Mouse (Mus musculus) adrenal gland, postnatal 4 days (tissue): Measurements from ENCODE around the gene Mrpl39. TPM values are rescaled to one million over a fixed set of nuclear protein-coding genes. Genes with fewer than 3 reads are reported as not detected.
A peak's percentile ranks its signal among the peaks of the same experiment; 100 is the strongest.

ENCODE experiments used
- DNase-seq, 2 experiments: peaks; one replicate each; pipeline ENCODE4 v3.0.0; 2021 to 2022; ENCODE audit warnings: low spot score in 2 of 2, mixed read lengths in 2 of 2
- total RNA-seq, 2 experiments: library from RNA; stranded (reverse); gene quantifications; 2 replicates each; pipeline ENCODE4 v1.2.3; 2021

Mrpl39 gene
- total RNA-seq, 2 experiments from 2014 or later, result 44.5 to 47.2 TPM

DNA sequence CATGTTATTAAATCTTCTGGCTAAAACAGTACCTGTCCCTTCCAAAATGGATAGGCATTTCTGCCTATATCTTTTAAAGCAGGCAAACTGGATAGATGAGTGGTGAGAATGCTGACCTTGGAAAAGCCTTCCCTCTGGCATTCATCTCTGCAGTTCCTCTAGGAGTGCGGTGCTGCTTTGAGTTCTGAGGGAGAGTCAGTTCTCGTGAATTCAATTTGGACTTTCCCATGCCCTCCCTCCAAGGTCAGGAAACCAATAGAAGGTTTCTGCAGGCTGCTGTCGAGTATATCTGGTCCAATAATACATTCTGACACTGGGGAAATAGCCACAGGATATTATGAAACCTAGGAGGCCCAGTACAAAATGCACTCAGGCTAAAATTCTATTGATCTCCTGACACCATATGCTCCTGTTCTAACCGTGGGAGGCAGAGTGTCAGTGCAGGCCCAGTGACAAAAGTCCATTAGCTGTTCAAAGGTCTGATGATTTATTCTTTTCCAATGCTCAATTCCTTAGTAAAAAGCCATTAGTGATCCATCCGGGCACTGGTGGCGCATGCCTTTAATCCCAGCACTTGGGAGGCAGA, 10.3 kb upstream of the Mrpl39 start:
- DNase-seq, result no peak

DNA sequence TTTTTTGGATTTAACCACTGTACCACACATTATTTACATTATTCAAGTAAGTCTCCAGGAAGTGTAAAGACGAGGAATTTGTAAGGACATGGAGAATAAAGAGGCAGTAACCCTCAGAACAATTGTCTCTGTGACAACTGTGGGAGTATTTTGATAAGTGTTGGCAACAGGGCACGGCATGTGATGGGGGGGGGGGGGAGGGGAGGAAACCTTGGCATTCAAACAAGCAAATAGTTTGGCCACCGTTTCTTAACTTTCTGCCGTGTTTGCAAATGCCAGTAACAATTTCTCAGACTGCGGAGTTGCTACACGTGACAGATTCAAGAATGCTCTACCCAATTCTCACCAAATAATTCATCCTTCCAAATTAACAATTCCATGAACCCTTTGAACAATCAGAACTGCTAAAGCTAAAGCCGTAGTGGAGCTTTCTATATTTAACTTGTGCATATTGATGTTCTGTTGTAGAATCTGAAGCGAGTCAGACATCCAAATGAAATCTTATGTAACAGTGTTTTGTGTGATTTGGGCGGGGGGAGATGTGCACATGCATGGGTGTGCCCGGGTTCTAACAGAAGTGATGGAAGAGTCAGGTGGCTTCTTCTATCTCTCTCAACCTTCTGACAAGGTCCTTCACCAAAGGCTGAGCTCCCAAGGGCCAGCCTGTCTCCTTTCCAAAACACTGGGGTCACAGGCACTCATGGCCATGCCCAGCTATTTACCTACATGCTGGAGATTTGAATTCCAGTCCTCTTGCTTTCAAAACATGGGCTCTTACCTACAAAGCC, 9.4 kb upstream of the Mrpl39 start:
- DNase-seq, result no peak

DNA sequence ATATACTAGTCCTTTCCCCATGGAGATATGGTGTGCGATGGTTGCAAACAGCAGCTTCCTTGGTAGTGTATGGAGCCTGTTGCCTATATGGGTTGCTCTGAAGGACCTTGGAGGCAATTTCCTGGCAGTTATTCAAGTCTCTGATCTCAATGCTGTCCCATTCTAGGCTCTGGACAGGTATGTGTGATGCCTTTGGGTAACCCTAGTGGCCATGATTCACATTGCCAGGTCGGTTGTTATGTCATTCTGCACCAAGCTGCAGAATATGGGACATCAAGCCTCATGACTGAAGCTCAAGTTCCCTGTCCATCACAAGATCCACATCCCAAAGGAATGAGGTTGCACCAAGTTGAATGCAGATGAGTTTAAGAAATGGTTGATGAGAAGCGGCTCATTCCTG, 1.8 kb upstream of the Mrpl39 start:
- DNase-seq, result no peak

DNA sequence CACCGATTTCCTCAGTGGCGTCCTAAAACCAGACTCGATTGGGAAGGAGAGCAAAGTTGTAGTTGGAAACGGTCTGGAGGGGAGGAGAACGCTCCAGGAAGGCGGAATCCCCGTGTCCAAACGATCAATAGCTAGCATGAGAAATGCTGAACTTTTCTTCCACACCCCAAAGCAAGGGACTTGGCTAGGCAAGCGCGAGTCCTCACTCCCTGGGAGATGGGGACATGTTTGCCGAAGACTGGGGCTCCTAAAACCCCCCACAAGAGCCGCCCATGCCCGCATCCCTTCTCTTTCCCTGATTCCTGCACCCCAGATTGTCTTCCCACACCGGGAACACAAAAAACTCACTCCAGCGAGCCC, 756 bp downstream of the Mrpl39 start:
- DNase-seq, result no peak

DNA sequence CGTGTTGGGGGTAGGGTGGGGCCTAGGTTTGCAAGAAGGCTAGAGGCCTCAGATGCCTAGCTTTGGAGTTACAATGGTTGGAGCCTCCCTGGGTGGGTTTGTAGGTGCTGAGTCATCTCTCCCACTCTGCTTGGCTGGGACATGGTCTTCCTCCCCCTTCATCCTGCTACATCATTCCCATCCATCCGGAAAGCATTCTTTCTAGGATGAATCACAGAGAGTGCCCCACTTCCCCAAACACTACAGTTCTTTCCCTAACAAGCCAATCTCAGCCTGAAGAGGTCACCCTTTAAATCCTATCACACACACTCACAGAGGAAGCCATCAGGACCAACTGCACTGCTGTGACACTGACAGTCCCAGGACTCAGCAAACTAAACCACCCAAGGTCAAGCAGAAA, 14.9 kb downstream of the Mrpl39 start:
- DNase-seq, result no peak

DNA sequence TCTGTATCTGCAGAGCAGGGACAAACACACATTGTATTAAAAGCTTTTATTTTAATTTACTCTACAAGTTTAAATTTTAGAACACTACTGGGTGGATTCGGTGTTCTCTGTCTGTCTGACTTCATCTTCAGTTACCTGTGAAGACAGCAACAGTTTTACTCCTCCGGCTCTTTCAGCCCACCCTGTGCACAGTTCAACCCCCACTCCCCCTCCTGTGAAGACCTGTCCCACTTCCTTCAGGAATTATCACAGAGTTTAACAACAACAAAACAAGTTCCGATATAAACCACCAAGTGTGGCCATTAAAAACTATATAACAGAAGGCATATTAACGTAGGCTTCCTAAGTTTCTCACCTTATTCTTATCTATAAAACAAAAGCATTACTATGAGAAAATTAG, 17.3 kb downstream of the Mrpl39 start:
- no peak for DNase-seq

DNA sequence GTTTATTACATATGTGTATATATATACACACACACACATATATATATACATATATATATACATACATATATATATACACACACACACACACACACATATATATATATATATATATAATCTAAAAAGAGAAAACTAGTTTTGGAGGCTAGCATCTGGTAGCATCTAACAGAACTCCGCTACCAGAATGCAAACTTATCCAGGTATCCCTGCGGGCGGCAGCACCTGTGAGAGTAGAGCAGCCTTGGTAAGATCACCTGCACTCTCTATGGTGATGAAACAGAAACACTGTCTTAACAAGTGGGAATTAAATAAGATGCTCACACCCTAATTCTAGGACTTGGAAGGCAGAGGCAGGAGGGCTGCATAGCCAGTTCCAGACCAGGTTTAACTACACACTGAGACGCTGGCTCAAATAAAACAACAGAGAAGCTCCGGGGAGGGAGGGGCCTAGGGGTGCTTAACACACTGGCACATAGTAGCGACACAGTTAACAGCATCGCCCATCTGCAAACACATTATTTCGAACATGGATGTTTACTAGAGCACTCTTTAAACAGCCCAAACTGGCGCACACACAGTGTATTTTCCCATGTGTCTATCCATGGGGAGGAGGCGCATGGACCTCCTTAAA, 17.8 kb downstream of the Mrpl39 start:
- DNase-seq, result no peak

DNA sequence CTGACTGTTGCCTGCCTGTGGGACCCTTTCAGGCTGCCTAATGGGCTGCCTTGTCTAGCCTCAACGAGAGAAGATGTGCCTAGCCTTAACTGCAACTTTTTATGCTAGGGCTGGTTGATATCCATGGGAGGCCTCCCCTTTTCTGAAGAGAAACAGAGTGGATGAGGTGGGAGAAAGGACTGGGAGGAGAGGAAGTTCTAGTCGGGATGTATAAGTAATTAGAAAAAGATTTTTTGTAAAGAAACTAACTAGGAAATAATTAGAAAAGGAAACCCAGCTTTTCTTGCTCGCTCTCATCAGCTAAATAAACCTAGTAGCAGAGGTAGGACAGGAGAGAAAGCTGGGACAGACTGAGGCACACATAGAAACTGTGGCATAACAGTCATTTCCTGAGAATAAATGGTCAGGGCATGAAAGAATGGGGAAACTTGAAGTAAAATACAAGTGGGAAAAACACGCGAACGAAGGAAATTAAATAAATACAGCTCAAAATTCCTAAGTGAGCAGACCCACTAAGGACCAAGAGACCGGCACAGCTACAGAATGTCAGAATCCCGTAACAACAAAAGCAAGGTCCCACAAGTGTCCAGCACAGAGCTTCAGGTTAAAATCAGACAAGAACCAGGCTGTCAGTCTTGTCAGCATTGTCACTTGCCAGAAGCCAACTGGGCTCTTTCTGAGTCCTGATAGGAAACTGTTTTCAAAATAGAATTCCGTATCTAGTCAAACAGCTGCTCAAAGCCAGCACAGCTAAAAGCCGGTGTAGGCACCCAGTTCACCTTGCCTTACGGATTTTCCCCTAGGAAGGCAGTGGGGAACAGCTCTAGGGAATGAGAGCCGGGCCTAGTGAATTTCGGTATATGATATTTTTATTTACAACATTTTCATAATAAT, 18.6 kb downstream of the Mrpl39 start:
- no peak for DNase-seq

DNA sequence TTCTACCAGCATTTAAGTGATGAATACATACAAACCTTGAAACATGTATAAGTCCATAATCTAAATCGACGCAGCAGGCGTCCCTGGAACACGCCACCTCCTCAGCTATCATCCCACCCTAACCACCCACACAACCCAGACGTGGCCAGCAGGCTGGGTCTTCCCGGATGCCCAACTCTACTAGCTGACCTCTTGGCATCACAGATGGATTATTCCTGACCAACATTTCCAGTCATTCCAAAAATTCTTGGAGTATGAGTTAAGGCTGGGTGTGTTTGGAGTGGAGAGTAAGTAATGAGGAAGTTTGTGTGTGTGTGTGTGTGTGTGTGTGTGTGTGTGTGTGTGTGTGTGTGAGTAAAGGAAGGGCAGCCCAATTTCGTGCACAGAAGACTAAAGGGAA, 19.3 kb downstream of the Mrpl39 start:
- no peak for DNase-seq

DNA sequence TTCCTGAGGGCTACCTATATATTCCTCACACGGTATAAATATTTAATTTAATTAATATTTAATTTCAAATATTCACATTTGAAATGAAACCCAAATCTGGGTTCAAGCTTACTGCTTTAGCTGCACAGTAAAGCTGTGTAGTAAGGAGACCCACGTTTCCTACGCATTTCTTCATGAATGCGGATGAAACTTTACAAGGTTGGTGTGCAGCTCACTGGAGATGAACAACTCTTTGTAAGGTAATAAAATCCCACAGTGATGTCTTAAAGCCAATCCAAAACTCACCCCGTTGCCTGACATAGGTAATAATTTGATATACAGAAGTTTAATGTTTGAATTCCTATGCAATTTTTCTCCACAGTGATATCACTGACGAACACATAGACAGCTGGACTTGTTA, 20.6 kb downstream of the Mrpl39 start:
- DNase-seq, result no peak

DNA sequence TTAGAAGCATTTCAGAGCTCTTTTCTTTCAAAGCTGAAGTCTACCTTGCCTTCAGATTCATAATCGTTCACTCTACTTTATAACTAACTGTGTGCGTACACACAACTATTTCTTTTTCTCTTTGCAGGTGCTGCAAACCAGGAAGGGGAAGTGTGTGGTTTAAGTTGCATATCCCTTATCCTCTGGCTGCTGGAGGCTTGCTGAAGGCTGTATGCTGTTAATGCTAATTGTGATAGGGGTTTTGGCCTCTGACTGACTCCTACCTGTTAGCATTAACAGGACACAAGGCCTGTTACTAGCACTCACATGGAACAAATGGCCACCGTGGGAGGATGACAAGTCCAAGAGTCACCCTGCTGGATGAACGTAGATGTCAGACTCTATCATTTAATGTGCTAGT, 21.6 kb downstream of the Mrpl39 start:
- DNase-seq, result no peak

DNA sequence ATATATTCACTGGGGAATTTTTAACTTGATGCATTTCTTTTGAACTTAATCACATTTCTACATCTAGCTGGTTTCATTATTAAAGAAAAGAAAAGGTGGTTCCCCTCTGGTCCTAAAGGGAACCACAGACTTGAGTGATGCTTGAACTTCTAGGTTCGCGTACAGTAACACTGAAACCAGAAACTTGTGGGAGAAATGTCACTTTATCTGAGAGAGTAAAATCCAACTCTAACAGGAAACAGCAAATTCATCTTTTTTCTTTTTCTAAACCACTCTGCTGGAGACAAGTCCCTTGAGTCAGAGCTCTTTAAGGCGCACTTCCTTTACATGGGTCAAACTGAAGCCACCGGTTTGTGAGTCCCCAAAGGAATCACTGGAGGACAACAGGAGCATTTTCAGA, 22.4 kb downstream of the Mrpl39 start:
- no peak for DNase-seq

DNA sequence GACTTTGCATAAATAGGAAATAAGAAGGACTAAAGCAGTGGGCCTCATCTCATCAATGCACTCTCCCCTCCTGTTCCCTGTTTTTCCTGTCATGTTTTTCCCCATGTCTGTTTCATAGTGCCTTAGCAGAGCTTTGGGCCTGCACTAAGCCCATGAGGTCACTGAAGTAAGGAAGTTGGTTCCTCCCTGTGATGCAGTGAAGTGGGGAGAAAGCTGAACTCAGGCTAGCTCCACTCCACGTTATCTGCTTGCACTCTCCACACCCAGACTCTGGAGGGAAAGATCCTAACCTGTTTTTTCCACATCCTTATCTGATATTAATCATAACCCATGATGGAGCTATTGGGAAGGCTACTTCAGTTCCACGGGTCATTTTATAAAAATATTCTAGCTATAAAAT, 26.9 kb downstream of the Mrpl39 start:
- DNase-seq, result no peak

DNA sequence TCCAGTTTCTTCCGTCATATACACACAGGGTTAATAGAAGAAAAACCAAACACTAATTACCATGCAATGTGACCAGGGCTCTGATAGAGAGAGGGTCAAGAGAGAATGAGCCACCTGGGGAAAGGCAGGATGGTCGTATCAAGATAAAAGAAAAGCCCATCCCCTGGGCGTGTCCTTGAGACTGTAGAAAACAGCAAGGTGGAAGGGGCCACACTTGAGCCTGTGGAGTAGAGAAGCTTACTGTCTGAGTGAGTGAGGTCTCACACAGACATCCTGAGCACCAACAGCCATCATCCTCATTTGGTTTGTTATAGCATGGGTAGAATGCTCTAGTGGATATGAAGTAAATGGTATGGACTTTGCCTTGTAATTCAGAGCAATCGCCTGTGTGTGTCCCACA, 27.7 kb downstream of the Mrpl39 start:
- no peak for DNase-seq

DNA sequence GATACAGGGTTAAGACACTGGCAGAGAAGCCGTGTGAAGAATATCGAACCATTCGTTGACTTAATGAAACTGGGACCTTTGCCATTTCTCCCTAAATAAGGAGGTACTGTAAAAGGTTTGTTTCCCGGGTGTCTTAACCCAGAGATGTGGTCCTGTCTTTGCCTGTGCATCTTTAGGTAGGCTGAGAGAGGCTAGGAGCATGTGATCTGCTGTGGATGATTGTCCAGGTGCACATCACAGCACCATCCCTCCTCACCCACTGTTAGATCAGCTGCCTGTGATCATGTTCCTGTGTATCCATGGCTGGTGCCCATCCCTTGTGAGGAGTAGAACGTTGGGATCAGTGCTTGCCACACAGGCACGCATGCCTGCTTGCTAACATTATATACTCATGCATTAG, 29.0 kb downstream of the Mrpl39 start:
- DNase-seq, result no peak

DNA sequence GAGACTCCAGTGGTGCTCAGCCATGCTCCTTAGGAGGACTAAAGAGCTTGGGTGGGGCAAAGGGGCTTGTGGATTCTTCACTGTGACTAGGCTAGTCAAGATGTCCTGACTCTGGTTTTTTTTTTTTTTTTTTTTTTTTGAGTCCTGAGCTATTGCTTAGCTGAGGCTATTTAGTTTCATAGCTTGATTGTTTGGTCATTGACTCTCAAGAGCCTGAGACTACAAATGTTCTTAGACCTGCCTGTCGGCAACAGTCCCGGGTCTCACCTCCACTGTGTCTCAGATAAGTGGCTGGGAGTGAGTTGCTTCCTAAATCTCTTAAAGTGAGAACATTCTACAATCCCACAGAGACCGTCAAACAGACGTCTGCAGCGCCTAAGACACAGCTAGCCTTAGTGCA, 30.0 kb downstream of the Mrpl39 start:
- no peak for DNase-seq

DNA sequence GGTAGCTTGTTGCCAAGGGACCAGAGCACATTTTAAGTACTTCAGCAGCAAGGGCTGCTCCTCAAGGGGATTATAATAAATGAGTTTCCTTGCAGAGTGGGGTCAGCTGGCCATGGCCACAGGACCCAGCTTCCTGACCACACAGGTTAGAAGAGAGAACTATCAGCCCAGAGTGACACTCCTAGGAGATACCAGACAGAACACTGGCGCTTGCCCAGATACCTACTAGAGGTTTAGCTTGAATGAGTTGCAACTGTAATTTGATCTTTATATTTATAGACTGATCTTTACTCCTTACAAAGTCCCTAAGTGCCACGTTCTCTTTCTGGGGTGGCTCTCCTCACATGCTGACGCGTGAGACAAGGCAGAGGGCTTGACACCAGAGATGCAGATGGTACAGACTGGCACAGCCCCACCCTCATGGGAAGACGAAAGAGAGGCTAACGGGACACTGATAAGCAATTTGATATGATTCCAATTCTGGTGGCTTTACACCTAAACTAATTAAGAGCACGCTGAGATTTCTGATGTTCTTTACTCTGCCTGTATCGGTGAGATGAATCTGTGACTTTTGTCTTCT, 30.8 kb downstream of the Mrpl39 start:
- no peak for DNase-seq

DNA sequence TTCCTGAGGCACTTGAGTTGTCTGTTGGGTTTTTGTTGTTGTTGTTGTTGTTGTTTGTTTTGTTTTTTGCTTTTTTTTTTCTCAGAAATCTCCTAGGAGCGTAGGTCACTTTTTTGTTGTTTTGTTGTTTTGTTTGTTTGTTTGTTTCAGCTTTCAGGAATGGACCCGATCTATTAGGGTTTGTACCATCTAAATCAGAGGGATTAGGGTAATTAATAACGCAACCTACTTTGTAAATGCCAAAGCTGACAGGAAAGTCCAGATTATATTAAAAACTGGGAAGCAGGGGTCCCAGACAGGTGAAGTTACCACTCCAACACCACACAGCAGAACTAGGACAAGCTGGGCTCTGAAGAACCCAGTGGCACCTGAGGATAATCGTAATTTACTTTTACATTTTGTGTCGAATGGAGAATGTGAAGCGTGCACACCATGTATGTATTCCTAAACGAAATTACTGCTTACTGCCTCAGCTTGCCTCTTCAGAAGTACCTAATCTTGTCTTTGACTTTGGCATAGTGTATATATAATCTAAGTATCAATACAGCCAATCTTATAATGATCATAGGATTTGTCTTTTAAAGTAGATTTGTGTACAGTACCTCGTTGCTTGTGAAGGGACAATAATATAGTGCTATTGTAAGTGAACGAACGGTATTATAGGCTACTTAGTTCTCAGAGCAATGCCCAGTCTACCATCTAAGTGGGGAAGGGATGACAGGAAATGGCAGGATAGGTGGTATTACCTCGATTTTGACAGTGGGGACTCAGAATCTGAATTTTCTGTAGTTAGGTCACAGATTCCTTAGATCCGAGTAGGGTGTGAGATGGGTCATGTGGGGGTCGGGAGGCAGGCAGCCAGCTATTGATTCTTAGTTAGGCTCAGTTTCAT, 31.5 kb downstream of the Mrpl39 start:
- no peak for DNase-seq

DNA sequence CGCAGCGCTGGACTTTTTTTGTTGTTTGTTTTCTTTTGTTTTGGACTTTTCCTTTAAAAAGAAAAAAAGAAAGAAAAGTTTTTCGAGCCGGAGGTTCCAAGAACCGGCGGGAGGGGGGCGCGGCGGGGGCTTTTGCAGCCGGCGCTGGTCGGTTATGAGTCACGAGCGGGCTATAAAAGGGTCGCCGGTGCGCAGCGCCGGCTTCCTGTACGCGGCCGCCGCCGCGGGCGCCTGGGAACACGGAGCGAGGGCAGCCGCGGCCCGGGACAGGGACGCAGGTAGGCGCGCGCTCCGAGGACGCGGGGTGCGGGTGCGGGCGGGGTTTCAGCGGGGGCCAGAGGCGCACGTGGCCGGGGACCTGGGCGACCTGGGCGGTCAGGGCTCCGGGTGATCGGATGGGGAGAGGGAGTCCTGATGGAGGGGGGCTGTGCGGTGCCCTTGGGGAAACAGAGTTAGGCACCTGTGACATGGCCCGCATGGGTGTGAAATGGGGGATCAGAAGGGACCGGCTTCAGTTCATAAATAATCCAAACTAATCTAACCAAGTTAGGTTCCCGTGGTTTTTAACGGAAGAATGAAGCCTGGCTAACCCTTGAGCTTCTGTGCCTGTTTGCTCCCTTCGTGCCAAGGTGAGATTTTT, 32.3 kb downstream of the Mrpl39 start:
- peak; percentile 6 to 14 for DNase-seq
